Mouse (Mus musculus): Measurements from ENCODE around the gene Krtap5-2.

DNA sequence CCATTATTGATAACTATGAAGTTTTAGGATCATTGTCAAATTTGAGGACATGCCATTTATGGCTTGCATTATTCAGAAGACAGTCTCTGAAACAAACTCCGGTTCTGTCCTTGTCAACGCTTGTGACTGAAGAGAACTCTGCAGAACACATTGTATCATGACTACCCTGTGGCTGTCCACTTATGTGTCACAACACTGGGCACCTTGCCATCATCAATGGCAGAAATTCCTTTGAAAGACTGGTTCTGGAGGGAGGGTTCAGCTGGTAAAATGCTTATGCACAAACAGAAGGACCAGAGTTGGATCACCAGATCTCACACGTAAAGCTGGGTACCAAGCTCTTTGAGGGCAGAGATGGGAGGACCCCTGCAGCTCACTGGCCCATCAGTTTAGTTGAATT, 16.4 kb downstream of the Krtap5-2 start:
- no peak for TF ChIP-seq POLR2A (IDR thresholded peaks at IDR 0.05; ENCODE audit: borderline replicate concordance, insufficient read depth, low read length)
- no peak for TF ChIP-seq CTCF (IDR thresholded peaks at IDR 0.05; ENCODE audit: borderline replicate concordance, insufficient read depth, low read depth, low read length)

Measured in cerebellum, adult 2 months (tissue).